Mouse (Mus musculus) right cerebral cortex, postnatal 36 days (tissue): ENCODE data around the gene Cbll1.

ENCODE experiments used
- DNase-seq, 2 experiments: peaks; one replicate each; pipeline ENCODE4 v3.0.0; 2022; ENCODE audit warnings: low spot score in 2 of 2, mixed read lengths in 1 of 2

Gene Cbll1

GRCm38 (mm10) chr12:31499314-31500131 lies at the start of gene Cbll1:
Gene Cbll1, minus strand, starts transcription at chr12:31499616.
- DNase-seq = peak; percentile 93 to 96

GRCm38 (mm10) chr12:31546061-31546460 lies 46.6 kb upstream of the Cbll1 start:
- no peak for DNase-seq

GRCm38 (mm10) chr12:31545219-31545618 lies 45.8 kb upstream of the Cbll1 start:
- no peak for DNase-seq

GRCm38 (mm10) chr12:31541541-31541940 lies 42.1 kb upstream of the Cbll1 start:
- DNase-seq = no peak

- DNase-seq = no peak
These were observed 40.4 kb upstream of the Cbll1 start for GRCm38 (mm10) chr12:31539783-31540182.

- no peak for DNase-seq
These were observed 38.3 kb upstream of the Cbll1 start for GRCm38 (mm10) chr12:31537515-31538230.

GRCm38 (mm10) chr12:31534060-31534843 lies 34.8 kb upstream of the Cbll1 start:
- no peak for DNase-seq

GRCm38 (mm10) chr12:31533218-31533908 lies 33.9 kb upstream of the Cbll1 start:
- DNase-seq = peak in 1 of 2 experiments; percentile 30

- no peak for DNase-seq
These were observed 32.6 kb upstream of the Cbll1 start for GRCm38 (mm10) chr12:31532054-31532453.

- DNase-seq = no peak
These were observed 28.0 kb upstream of the Cbll1 start for GRCm38 (mm10) chr12:31527407-31527806.

- no peak for DNase-seq
These were observed 22.0 kb upstream of the Cbll1 start for GRCm38 (mm10) chr12:31521371-31521770.

GRCm38 (mm10) chr12:31520119-31520518 lies 20.7 kb upstream of the Cbll1 start:
- no peak for DNase-seq

GRCm38 (mm10) chr12:31513724-31514503 lies 14.5 kb upstream of the Cbll1 start:
- no peak for DNase-seq

GRCm38 (mm10) chr12:31512634-31513411 lies 13.4 kb upstream of the Cbll1 start:
- DNase-seq = no peak

- no peak for DNase-seq
These were observed 11.8 kb upstream of the Cbll1 start for GRCm38 (mm10) chr12:31511218-31511617.

GRCm38 (mm10) chr12:31508496-31508895 lies 9.1 kb upstream of the Cbll1 start:
- DNase-seq = no peak

GRCm38 (mm10) chr12:31507718-31508364 lies 8.4 kb upstream of the Cbll1 start:
- no peak for DNase-seq

GRCm38 (mm10) chr12:31503211-31503610 lies 3.8 kb upstream of the Cbll1 start:
- no peak for DNase-seq

- no peak for DNase-seq
These were observed 1.9 kb upstream of the Cbll1 start for GRCm38 (mm10) chr12:31501266-31501665.
